Mouse (Mus musculus) midbrain, postnatal 0 days (tissue): ENCODE data around the gene Araf. TPM values are rescaled to one million over a fixed set of nuclear protein-coding genes. Genes with fewer than 3 reads are reported as not detected.

Source experiments
- ATAC-seq: fragments of 200-750 bp; cut with Nextera tagmentation; 2 replicates; pipeline ENCODE4 v1.8.0; 2017; ENCODE audit warnings: moderate number of reproducible peaks, mild to moderate bottlenecking, moderate TSS enrichment, moderate library complexity; ENCODE audit not compliant: low FRiP score
- DNase-seq: peaks from one replicate; pipeline ENCODE4 v3.0.0-alpha.2; 2015; ENCODE audit warnings: low spot score
- H3K27ac ChIP-seq: fragments of 300-500 bp; sonication (generic); 2 replicates; pipeline ENCODE4 v1.5.1; 2014; ENCODE audit warnings: low read depth, mild to moderate bottlenecking, low read length, mixed read lengths
- H3K27me3 ChIP-seq: fragments of 300-500 bp; sonication (generic); 2 replicates; pipeline ENCODE4 v1.6.1; 2014; ENCODE audit warnings: low read length, control low read depth, mixed read lengths; ENCODE audit not compliant: insufficient read depth
- H3K36me3 ChIP-seq: fragments of 300-500 bp; sonication (generic); 2 replicates; pipeline ENCODE4 v1.6.1; 2014; ENCODE audit warnings: low read length, control low read depth, mixed read lengths; ENCODE audit not compliant: insufficient read depth
- H3K4me1 ChIP-seq: fragments of 300-500 bp; sonication (generic); 2 replicates; pipeline ENCODE4 v1.6.1; 2014; ENCODE audit warnings: mild to moderate bottlenecking, control low read depth, antibody characterized with exemption, low read length, mixed read lengths; ENCODE audit not compliant: insufficient read depth
- H3K4me2 ChIP-seq: fragments of 300-500 bp; sonication (generic); 2 replicates; pipeline ENCODE4 v1.6.1; 2014; ENCODE audit warnings: low read depth, mild to moderate bottlenecking, low read length, mixed read lengths; ENCODE audit not compliant: poor library complexity, severe bottlenecking
- H3K4me3 ChIP-seq: fragments of 300-500 bp; sonication (generic); 2 replicates; pipeline ENCODE4 v1.5.1; 2014; ENCODE audit warnings: low read depth, mild to moderate bottlenecking, low read length, moderate library complexity
- H3K9ac ChIP-seq: fragments of 300-500 bp; sonication (generic); replicated peaks from 2 replicates; pipeline ENCODE4 v1.6.1; 2014; ENCODE audit warnings: mild to moderate bottlenecking, low read length, moderate library complexity, mixed read lengths; ENCODE audit not compliant: poor library complexity, severe bottlenecking
- H3K9me3 ChIP-seq: fragments of 300-500 bp; sonication (generic); 2 replicates; pipeline ENCODE4 v1.6.1; 2016; ENCODE audit warnings: low read length, control low read depth
- CTCF ChIP-seq: IDR thresholded peaks from 2 replicates; pipeline ENCODE4 v1.5.1; 2016; ENCODE audit warnings: antibody characterized with exemption, mild to moderate bottlenecking
- WGBS: fragments of 180-500 bp; shearing (Covaris S2); extraction: QIAGEN DNeasy Blood & Tissue Kit; methylation state at CpG from one replicate; pipeline ENCODE4 v1.1.7; 2014; 5-methylcytosine and 5-hydroxymethylcytosine counted together
- polyA plus RNA-seq: library from polyadenylated mRNA; unstranded; fragments of >200 nt; fragmentation: Nextera tagmentation; extraction: Ambion mirVana; gene quantifications from 2 replicates; pipeline ENCODE4 v1.2.1, GENCODE M21; 2015
- total RNA-seq: library from RNA; depleted of rRNA; stranded (reverse); fragments of >200 nt; gene quantifications from 2 replicates; pipeline ENCODE4 v1.2.3, GENCODE M21; 2014

Araf gene
- total and polyA plus RNA-seq, 2 experiments from 2014 or later = 262 to 424 TPM

- TF ChIP-seq CTCF = no peak
- WGBS = 50% methylated on average over 5 of the region's 5 CpGs
- no peak for ATAC-seq
Observed at GRCm38 (mm10) chrX:20861453-20862104, 64.0 kb downstream of the Araf start.

GRCm38 (mm10) chrX:20862105-20863065, 64.8 kb downstream of the Araf start:
- 47% methylated on average over 28 of the region's 29 CpGs for WGBS
- no peak overlapping the region for H3K9ac ChIP-seq

More at GRCm38 (mm10) chrX:20861453-20862104, 64.0 kb downstream of the Araf start:
- Histone ChIP-seq H3K4me2 (no peak overlapping the region), H3K27ac (no peak overlapping the region), H3K36me3 (0 out of 2 replicates have a peak, but pooled peaks cover 6% of the 10 kb centered on the region), H3K9me3 (no peaks in the 10 kb centered on the region), H3K4me1 (no peaks in the 10 kb centered on the region), H3K9ac (no peak overlapping the region), H3K27me3 (no peaks in the 10 kb centered on the region), H3K4me3 (no peak overlapping the region)
- no peak for DNase-seq

GRCm38 (mm10) chrX:20863161-20864101, 65.8 kb downstream of the Araf start:
- 85% methylated on average over 9 of the region's 9 CpGs for WGBS
- Histone ChIP-seq H3K36me3 (0 out of 2 replicates have a peak, but pooled peaks cover 3% of the 10 kb centered on the region), H3K4me1 (no peaks in the 10 kb centered on the region), H3K4me2 (no peak overlapping the region), H3K27me3 (no peaks in the 10 kb centered on the region), H3K9me3 (no peaks in the 10 kb centered on the region), H3K27ac (no peak overlapping the region), H3K4me3 (no peak overlapping the region), H3K9ac (no peak overlapping the region)
- no peak for ATAC-seq
- TF ChIP-seq CTCF = no peak
- no peak for DNase-seq

More at GRCm38 (mm10) chrX:20862105-20863065, 64.8 kb downstream of the Araf start:
- Histone ChIP-seq H3K9me3 (no peaks in the 10 kb centered on the region), H3K27me3 (no peaks in the 10 kb centered on the region), H3K36me3 (0 out of 2 replicates have a peak, but pooled peaks cover 5% of the 10 kb centered on the region), H3K27ac (no peak overlapping the region), H3K4me2 (no peak overlapping the region), H3K4me3 (no peak overlapping the region), H3K4me1 (no peaks in the 10 kb centered on the region)
- no peak for ATAC-seq
- TF ChIP-seq CTCF = no peak
- no peak for DNase-seq

- H3K27me3 ChIP-seq = no peaks in the 10 kb centered on the region
- 72% methylated on average over 4 of the region's 4 CpGs for WGBS
- ATAC-seq (no peak), DNase-seq (no peak)
- no peaks in the 10 kb centered on the region for H3K4me1 ChIP-seq
- no peaks in the 10 kb centered on the region for H3K36me3 ChIP-seq
- no peak overlapping the region for H3K9ac ChIP-seq
- no peak for TF ChIP-seq CTCF
- no peak overlapping the region for H3K27ac ChIP-seq
- H3K4me3 ChIP-seq = no peak overlapping the region
- H3K9me3 ChIP-seq = no peaks in the 10 kb centered on the region
- H3K4me2 ChIP-seq = no peak overlapping the region
Observed at GRCm38 (mm10) chrX:20868091-20868490, 70.5 kb downstream of the Araf start.

GRCm38 (mm10) chrX:20869203-20869602, 71.6 kb downstream of the Araf start:
- no peaks in the 10 kb centered on the region for H3K9me3 ChIP-seq
- DNase-seq = no peak
- no peak for TF ChIP-seq CTCF
- no peak for ATAC-seq
- no peaks in the 10 kb centered on the region for H3K36me3 ChIP-seq
- H3K9ac ChIP-seq = no peak overlapping the region
- H3K4me2 ChIP-seq = no peak overlapping the region
- no peak overlapping the region for H3K27ac ChIP-seq
- H3K27me3 ChIP-seq = no peaks in the 10 kb centered on the region
- no peak overlapping the region for H3K4me3 ChIP-seq
- H3K4me1 ChIP-seq = no peaks in the 10 kb centered on the region
- WGBS = 64% methylated on average over 1 of the region's 1 CpGs
